Mouse (Mus musculus): ENCODE results near the gene Szt2. TPM values are rescaled to one million over a fixed set of nuclear protein-coding genes. Genes with fewer than 3 reads are reported as not detected.
A peak's percentile ranks its signal among the peaks of the same experiment; 100 is the strongest.

The Szt2 gene
- polyA plus RNA-seq, 1 experiment = 14.1 TPM

GRCm38 (mm10) chr4:118387316-118387715 lies 21.8 kb downstream of the Szt2 start:
- TF ChIP-seq POLR2A (IDR thresholded peaks at IDR 0.05; ENCODE audit: borderline replicate concordance, low read depth, low read length) = no peak
- TF ChIP-seq CTCF (IDR thresholded peaks at IDR 0.05; ENCODE audit: low read depth, low read length) = no peak
- H3K4me3 ChIP-seq (ENCODE audit: insufficient read depth, low read length) = no peak overlapping the region

GRCm38 (mm10) chr4:118383271-118383670 lies 25.8 kb downstream of the Szt2 start:
- no peaks in the 10 kb centered on the region for H3K4me1 ChIP-seq (ENCODE audit: control insufficient read depth, insufficient read depth, low read length)
- no peak overlapping the region for H3K4me3 ChIP-seq (ENCODE audit: insufficient read depth, low read length)
- TF ChIP-seq POLR2A (IDR thresholded peaks at IDR 0.05; ENCODE audit: borderline replicate concordance, low read depth, low read length) (no peak), CTCF (IDR thresholded peaks at IDR 0.05; ENCODE audit: low read depth, low read length) (no peak)
- no peak overlapping the region for H3K27ac ChIP-seq (ENCODE audit: insufficient read depth, low read depth, low read length)

More at GRCm38 (mm10) chr4:118387316-118387715, 21.8 kb downstream of the Szt2 start:
- H3K4me1 ChIP-seq (ENCODE audit: control insufficient read depth, insufficient read depth, low read length) = no peaks in the 10 kb centered on the region
- H3K27ac ChIP-seq (ENCODE audit: insufficient read depth, low read depth, low read length) = no peak overlapping the region

- TF ChIP-seq POLR2A (IDR thresholded peaks at IDR 0.05; ENCODE audit: borderline replicate concordance, low read depth, low read length) (no peak), CTCF (IDR thresholded peaks at IDR 0.05; ENCODE audit: low read depth, low read length) (no peak)
- H3K27ac ChIP-seq (ENCODE audit: insufficient read depth, low read depth, low read length) = no peak overlapping the region
- H3K4me3 ChIP-seq (ENCODE audit: insufficient read depth, low read length) = no peak overlapping the region
- H3K4me1 ChIP-seq (ENCODE audit: control insufficient read depth, insufficient read depth, low read length) = no peaks in the 10 kb centered on the region
Measured at GRCm38 (mm10) chr4:118375999-118376398, 33.1 kb downstream of the Szt2 start.

- Histone ChIP-seq H3K4me3 (ENCODE audit: insufficient read depth, low read length) (no peak overlapping the region), H3K27ac (ENCODE audit: insufficient read depth, low read depth, low read length) (no peak overlapping the region), H3K4me1 (ENCODE audit: control insufficient read depth, insufficient read depth, low read length) (no peaks in the 10 kb centered on the region)
- TF ChIP-seq POLR2A (IDR thresholded peaks at IDR 0.05; ENCODE audit: borderline replicate concordance, low read depth, low read length) (no peak), CTCF (IDR thresholded peaks at IDR 0.05; ENCODE audit: low read depth, low read length) (no peak)
Measured at GRCm38 (mm10) chr4:118371822-118372221, 37.3 kb downstream of the Szt2 start.

- Histone ChIP-seq H3K27ac (ENCODE audit: insufficient read depth, low read depth, low read length) (no peak overlapping the region), H3K4me1 (ENCODE audit: control insufficient read depth, insufficient read depth, low read length) (peaks cover 8% of the 10 kb centered on the region), H3K4me3 (ENCODE audit: insufficient read depth, low read length) (no peak overlapping the region)
- TF ChIP-seq CTCF (IDR thresholded peaks at IDR 0.05; ENCODE audit: low read depth, low read length) (no peak), POLR2A (IDR thresholded peaks at IDR 0.05; ENCODE audit: borderline replicate concordance, low read depth, low read length) (no peak)
Measured at GRCm38 (mm10) chr4:118368616-118369015, 40.5 kb downstream of the Szt2 start.

- Histone ChIP-seq H3K4me1 (ENCODE audit: control insufficient read depth, insufficient read depth, low read length) (peaks cover 8% of the 10 kb centered on the region), H3K4me3 (ENCODE audit: insufficient read depth, low read length) (no peak overlapping the region), H3K27ac (ENCODE audit: insufficient read depth, low read depth, low read length) (no peak overlapping the region)
- TF ChIP-seq POLR2A (IDR thresholded peaks at IDR 0.05; ENCODE audit: borderline replicate concordance, low read depth, low read length) (no peak), CTCF (IDR thresholded peaks at IDR 0.05; ENCODE audit: low read depth, low read length) (no peak)
Measured at GRCm38 (mm10) chr4:118367551-118367950, 41.5 kb downstream of the Szt2 start.

GRCm38 (mm10) chr4:118365991-118366390 lies 43.1 kb downstream of the Szt2 start:
- Histone ChIP-seq H3K27ac (ENCODE audit: insufficient read depth, low read depth, low read length) (peak overlapping the region; percentile 16; the same call in 1 of the 2 replicates), H3K4me3 (ENCODE audit: insufficient read depth, low read length) (no peak overlapping the region), H3K4me1 (ENCODE audit: control insufficient read depth, insufficient read depth, low read length) (peaks cover 11% of the 10 kb centered on the region)
- no peak for TF ChIP-seq CTCF (IDR thresholded peaks at IDR 0.05; ENCODE audit: low read depth, low read length)
- no peak for TF ChIP-seq POLR2A (IDR thresholded peaks at IDR 0.05; ENCODE audit: borderline replicate concordance, low read depth, low read length)

GRCm38 (mm10) chr4:118364641-118365040 lies 44.4 kb downstream of the Szt2 start:
- H3K27ac ChIP-seq (ENCODE audit: insufficient read depth, low read depth, low read length) = no peak overlapping the region
- no peak overlapping the region for H3K4me3 ChIP-seq (ENCODE audit: insufficient read depth, low read length)
- peaks cover 15% of the 10 kb centered on the region for H3K4me1 ChIP-seq (ENCODE audit: control insufficient read depth, insufficient read depth, low read length)
- TF ChIP-seq CTCF (IDR thresholded peaks at IDR 0.05; ENCODE audit: low read depth, low read length) = no peak
- no peak for TF ChIP-seq POLR2A (IDR thresholded peaks at IDR 0.05; ENCODE audit: borderline replicate concordance, low read depth, low read length)

GRCm38 (mm10) chr4:118363985-118364384 lies 45.1 kb downstream of the Szt2 start:
- no peak overlapping the region for H3K27ac ChIP-seq (ENCODE audit: insufficient read depth, low read depth, low read length)
- H3K4me1 ChIP-seq (ENCODE audit: control insufficient read depth, insufficient read depth, low read length) = peaks cover 18% of the 10 kb centered on the region
- TF ChIP-seq CTCF (IDR thresholded peaks at IDR 0.05; ENCODE audit: low read depth, low read length) = no peak
- TF ChIP-seq POLR2A (IDR thresholded peaks at IDR 0.05; ENCODE audit: borderline replicate concordance, low read depth, low read length) = no peak
- H3K4me3 ChIP-seq (ENCODE audit: insufficient read depth, low read length) = no peak overlapping the region

- no peak for TF ChIP-seq POLR2A (IDR thresholded peaks at IDR 0.05; ENCODE audit: borderline replicate concordance, low read depth, low read length)
- no peak for TF ChIP-seq CTCF (IDR thresholded peaks at IDR 0.05; ENCODE audit: low read depth, low read length)
- Histone ChIP-seq H3K27ac (ENCODE audit: insufficient read depth, low read depth, low read length) (no peak overlapping the region), H3K4me1 (ENCODE audit: control insufficient read depth, insufficient read depth, low read length) (peaks cover 18% of the 10 kb centered on the region), H3K4me3 (ENCODE audit: insufficient read depth, low read length) (no peak overlapping the region)
Measured at GRCm38 (mm10) chr4:118362879-118363278, 46.2 kb downstream of the Szt2 start.

- Histone ChIP-seq H3K27ac (ENCODE audit: insufficient read depth, low read depth, low read length) (no peak overlapping the region), H3K4me3 (ENCODE audit: insufficient read depth, low read length) (no peak overlapping the region), H3K4me1 (ENCODE audit: control insufficient read depth, insufficient read depth, low read length) (peaks cover 15% of the 10 kb centered on the region)
- TF ChIP-seq CTCF (IDR thresholded peaks at IDR 0.05; ENCODE audit: low read depth, low read length) = no peak
- TF ChIP-seq POLR2A (IDR thresholded peaks at IDR 0.05; ENCODE audit: borderline replicate concordance, low read depth, low read length) = no peak
Measured at GRCm38 (mm10) chr4:118361451-118361850, 47.6 kb downstream of the Szt2 start.

Data from bone marrow macrophage, adult 2 months (primary cell).